Mouse (Mus musculus) CH12.LX (cell line): ENCODE data around the gene Eml2.

Experiments used
- BHLHE40 ChIP-seq: IDR thresholded peaks from 2 replicates; pipeline ENCODE4 v1.6.1; 2011; ENCODE audit warnings: mild to moderate bottlenecking, low read depth, low read length, improper control_type of control experiment
- CTCF ChIP-seq, 2 experiments: IDR thresholded peaks in 1 of 2; conservative IDR thresholded peaks in 1 of 2; 2 replicates each; pipeline ENCODE4 v1.5.1; 2011 to 2012; ENCODE audit warnings: low read depth in 2 of 2, low read length in 2 of 2, improper control_type of control experiment in 1 of 2, inconsistent platforms in 1 of 2, mild to moderate bottlenecking in 1 of 2, moderate library complexity in 1 of 2
- EP300 ChIP-seq: IDR thresholded peaks from 2 replicates; pipeline ENCODE4 v1.6.1; 2011; ENCODE audit warnings: low read length, improper control_type of control experiment
- MAX ChIP-seq: IDR thresholded peaks from 2 replicates; pipeline ENCODE4 v1.6.1; 2011; ENCODE audit warnings: low read length, improper control_type of control experiment
- MEF2A ChIP-seq: IDR thresholded peaks from 2 replicates; pipeline ENCODE4 v1.6.1; 2014; ENCODE audit warnings: low read depth, mild to moderate bottlenecking, inconsistent platforms, low read length, improper control_type of control experiment, borderline replicate concordance
- PAX5 ChIP-seq: IDR thresholded peaks from 2 replicates; pipeline ENCODE4 v1.6.1; 2012; ENCODE audit warnings: low read length, inconsistent platforms, mixed read lengths
- POLR2A ChIP-seq: IDR thresholded peaks from 2 replicates; pipeline ENCODE4 v1.6.1; 2011; ENCODE audit warnings: low read depth, mild to moderate bottlenecking, improper control_type of control experiment, low read length
- POLR2AphosphoS2 ChIP-seq: IDR thresholded peaks from 2 replicates; pipeline ENCODE4 v1.6.1; 2011; ENCODE audit warnings: low read depth, low read length, improper control_type of control experiment
- RAD21 ChIP-seq: IDR thresholded peaks from 2 replicates; pipeline ENCODE4 v1.6.1; 2011; ENCODE audit warnings: low read depth, mild to moderate bottlenecking, low read length, improper control_type of control experiment, moderate library complexity
- TCF12 ChIP-seq: IDR thresholded peaks from 2 replicates; pipeline ENCODE4 v1.6.1; 2014; ENCODE audit warnings: low read depth, mild to moderate bottlenecking, inconsistent platforms, low read length, improper control_type of control experiment
- ZMIZ1 ChIP-seq: IDR thresholded peaks from 2 replicates; pipeline ENCODE4 v1.6.1; 2012; ENCODE audit warnings: low read depth, mild to moderate bottlenecking, inconsistent platforms, low read length, improper control_type of control experiment

DNA sequence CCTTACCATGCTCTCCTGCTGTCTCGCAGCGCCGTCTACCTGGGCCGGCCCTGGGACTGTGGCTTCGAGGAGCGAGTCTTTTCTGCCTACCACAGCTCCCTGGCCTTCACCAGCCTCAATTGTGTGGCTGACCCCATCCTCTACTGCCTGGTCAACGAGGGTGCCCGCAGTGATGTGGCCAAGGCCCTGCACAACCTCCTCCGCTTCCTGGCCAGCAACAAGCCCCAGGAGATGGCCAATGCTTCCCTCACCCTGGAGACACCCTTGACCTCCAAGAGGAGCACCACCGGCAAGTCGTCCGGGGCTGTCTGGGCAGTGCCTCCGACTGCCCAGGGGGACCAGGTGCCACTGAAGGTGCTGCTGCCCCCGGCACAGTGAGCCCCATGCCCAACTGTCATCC is 46.7 kb downstream of the Eml2 start:
- no peak for TF ChIP-seq EP300
- TF ChIP-seq CTCF (conservative IDR thresholded peaks at IDR 0.05 in 1 of 2, IDR thresholded peaks at IDR 0.05 in 1 of 2; ENCODE audit: low read depth in 2 of 2, low read length in 2 of 2) = no peak
- TF ChIP-seq RAD21 = no peak
- no peak for TF ChIP-seq TCF12
- no peak for TF ChIP-seq ZMIZ1
- no peak for TF ChIP-seq MAX
- no peak for TF ChIP-seq PAX5
- no peak for TF ChIP-seq POLR2A
- TF ChIP-seq POLR2AphosphoS2 = no peak
- TF ChIP-seq MEF2A = no peak
- no peak for TF ChIP-seq BHLHE40
